Mouse (Mus musculus): ENCODE data around the gene A930033H14Rik.

Gene A930033H14Rik

GRCm38 (mm10) chr10:69193721-69194120 is 19.2 kb downstream of the A930033H14Rik start:
- no peak for DNase-seq (ENCODE audit: low spot score in 2 of 2)

- no peak for DNase-seq (ENCODE audit: low spot score in 2 of 2)
These were observed 20.6 kb downstream of the A930033H14Rik start for GRCm38 (mm10) chr10:69192266-69192665.

GRCm38 (mm10) chr10:69190434-69191160 is 22.3 kb downstream of the A930033H14Rik start:
- DNase-seq (ENCODE audit: low spot score in 2 of 2) = no peak

- no peak for DNase-seq (ENCODE audit: low spot score in 2 of 2)
These were observed 25.0 kb downstream of the A930033H14Rik start for GRCm38 (mm10) chr10:69187773-69188443.

GRCm38 (mm10) chr10:69185894-69186893 is 26.7 kb downstream of the A930033H14Rik start:
- DNase-seq (ENCODE audit: low spot score in 2 of 2) = peak in 1 of 2 experiments; percentile 64

- DNase-seq (ENCODE audit: low spot score in 2 of 2) = no peak
These were observed 27.5 kb downstream of the A930033H14Rik start for GRCm38 (mm10) chr10:69185431-69185830.

- no peak for DNase-seq (ENCODE audit: low spot score in 2 of 2)
These were observed 28.0 kb downstream of the A930033H14Rik start for GRCm38 (mm10) chr10:69184903-69185302.

- no peak for DNase-seq (ENCODE audit: low spot score in 2 of 2)
These were observed 31.9 kb downstream of the A930033H14Rik start for GRCm38 (mm10) chr10:69180997-69181396.

GRCm38 (mm10) chr10:69179341-69179740 is 33.6 kb downstream of the A930033H14Rik start:
- DNase-seq (ENCODE audit: low spot score in 2 of 2) = no peak

- DNase-seq (ENCODE audit: low spot score in 2 of 2) = no peak
These were observed 36.8 kb downstream of the A930033H14Rik start for GRCm38 (mm10) chr10:69176116-69176515.

GRCm38 (mm10) chr10:69172412-69172811 is 40.5 kb downstream of the A930033H14Rik start:
- DNase-seq (ENCODE audit: low spot score in 2 of 2) = no peak

GRCm38 (mm10) chr10:69166514-69166913 is 46.4 kb downstream of the A930033H14Rik start:
- no peak for DNase-seq (ENCODE audit: low spot score in 2 of 2)

GRCm38 (mm10) chr10:69165847-69166246 is 47.1 kb downstream of the A930033H14Rik start:
- no peak for DNase-seq (ENCODE audit: low spot score in 2 of 2)

GRCm38 (mm10) chr10:69165125-69165524 is 47.8 kb downstream of the A930033H14Rik start:
- peak in 1 of 2 experiments; percentile 12 for DNase-seq (ENCODE audit: low spot score in 2 of 2)

GRCm38 (mm10) chr10:69163216-69163615 is 49.7 kb downstream of the A930033H14Rik start:
- no peak for DNase-seq (ENCODE audit: low spot score in 2 of 2)

- DNase-seq (ENCODE audit: low spot score in 2 of 2) = no peak
These were observed 50.3 kb downstream of the A930033H14Rik start for GRCm38 (mm10) chr10:69162577-69162976.

- DNase-seq (ENCODE audit: low spot score in 2 of 2) = no peak
These were observed 51.4 kb downstream of the A930033H14Rik start for GRCm38 (mm10) chr10:69161503-69161902.

GRCm38 (mm10) chr10:69160877-69161276 is 52.0 kb downstream of the A930033H14Rik start:
- DNase-seq (ENCODE audit: low spot score in 2 of 2) = no peak

Data from cerebellum, postnatal 4 days (tissue).